Mouse (Mus musculus): ENCODE data around the gene Olfr204.
"Not testable (repeated sequence)": the region's sequence is repeated elsewhere in the genome, so short reads cannot be mapped to it uniquely, and the experiment has no call there.

The Olfr204 gene

DNA sequence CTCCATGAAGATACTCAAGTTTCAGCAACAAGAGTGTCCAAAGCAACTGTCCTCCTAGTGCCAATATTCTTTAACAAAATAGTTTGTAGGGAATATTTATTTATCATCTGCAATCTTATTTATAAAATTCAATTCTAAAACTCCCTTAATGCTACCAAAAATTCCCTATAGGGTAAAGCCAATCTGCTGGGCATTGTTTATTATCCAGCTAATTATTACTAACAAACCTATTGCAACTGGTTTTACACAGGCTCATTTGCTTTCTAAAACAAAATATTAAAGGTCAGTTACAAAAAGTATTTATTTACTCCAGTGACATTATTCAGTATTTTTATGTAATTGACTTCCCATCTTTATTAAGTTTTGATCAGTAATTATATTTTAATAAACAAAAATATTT, at the start of gene Olfr204:
Olfr204 (minus strand) TSS at position 101 of the 400 bp plus-strand sequence.
- no peak for DNase-seq

DNA sequence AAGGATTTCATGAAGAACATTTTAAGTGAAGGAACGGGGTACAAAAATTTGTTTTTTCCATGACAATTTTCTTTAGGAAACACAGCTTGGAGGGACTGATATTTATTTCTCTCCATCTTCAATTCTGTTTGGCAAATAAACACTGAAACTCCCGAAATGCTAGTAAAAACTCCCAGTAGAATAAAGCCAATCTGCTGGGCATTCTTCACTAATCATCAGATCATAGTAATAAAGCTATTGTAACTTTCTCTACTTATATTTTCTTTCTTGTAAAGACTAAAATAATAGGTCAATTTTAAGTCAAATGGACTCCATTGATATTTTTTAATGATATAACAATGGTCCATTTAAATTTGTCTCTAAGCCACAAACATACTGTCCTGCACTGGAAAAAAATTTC, 45.8 kb upstream of the Olfr204 start, which contains the start of gene Olfr209:
Olfr209 (minus strand) TSS at position 101 of the 400 bp plus-strand sequence.
- no peak for DNase-seq

GRCm38 (mm10) chr16:59349146-59349545, 31.1 kb upstream of the Olfr204 start, which contains the start of gene Olfr206:
Gene Olfr206 (minus strand): TSS chr16:59349246.
- no peak for DNase-seq

DNA sequence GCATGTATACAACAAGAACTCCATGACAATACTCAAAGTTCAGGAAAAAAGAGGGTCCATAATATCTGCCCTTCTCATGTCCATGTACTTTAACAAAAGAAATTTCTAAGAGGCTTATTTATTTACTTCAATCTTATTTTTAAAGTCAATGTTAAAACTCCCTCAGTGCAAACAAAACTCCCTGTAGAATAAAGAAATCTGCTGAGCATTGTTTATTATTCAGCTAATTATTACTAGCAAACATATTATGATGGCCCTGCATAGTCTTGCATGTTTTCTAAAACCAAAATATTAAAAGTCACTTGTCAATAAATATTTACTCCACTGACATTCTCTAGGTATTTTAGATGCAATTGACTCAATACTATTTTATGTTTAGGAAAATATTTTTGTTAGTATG, 13.0 kb upstream of the Olfr204 start, which contains the start of gene Olfr205:
Olfr205 (minus strand) TSS at position 101 of the 400 bp plus-strand sequence.
- no peak for DNase-seq

DNA sequence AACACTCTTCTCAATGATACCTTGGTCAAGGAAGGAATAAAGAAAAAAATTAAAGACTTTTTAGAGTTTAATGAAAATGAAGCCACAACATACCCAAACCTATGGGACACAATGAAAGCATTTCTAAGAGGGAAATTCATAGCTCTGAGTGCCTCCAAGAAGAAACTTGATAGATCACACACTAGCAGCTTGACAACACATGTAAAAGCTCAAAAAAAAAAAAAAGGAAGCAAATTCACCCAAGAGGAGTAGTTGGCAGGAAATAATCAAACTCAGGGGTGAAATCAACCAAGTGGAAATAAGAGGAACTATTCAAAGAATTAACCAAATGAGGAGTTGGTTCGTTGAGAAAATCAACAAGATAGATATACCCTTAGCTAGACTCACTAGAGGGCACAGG, 5.2 kb upstream of the Olfr204 start:
- not testable (repeated sequence) for DNase-seq

GRCm38 (mm10) chr16:59298581-59298980, 19.5 kb downstream of the Olfr204 start, which contains the start of gene Olfr203:
Gene Olfr203 (plus strand): TSS chr16:59298881.
- DNase-seq, result no peak

- DNase-seq, result not testable (repeated sequence)
Measured at GRCm38 (mm10) chr16:59287576-59287975, 30.5 kb downstream of the Olfr204 start.

GRCm38 (mm10) chr16:59286693-59287092, 31.4 kb downstream of the Olfr204 start, which contains the start of gene Olfr202:
Gene Olfr202 (minus strand): TSS chr16:59286793.
- no peak for DNase-seq

- DNase-seq, result no peak
Measured at GRCm38 (mm10) chr16:59283476-59283875, 34.6 kb downstream of the Olfr204 start.

- no peak for DNase-seq
Measured at GRCm38 (mm10) chr16:59280542-59280941, 37.5 kb downstream of the Olfr204 start.

DNA sequence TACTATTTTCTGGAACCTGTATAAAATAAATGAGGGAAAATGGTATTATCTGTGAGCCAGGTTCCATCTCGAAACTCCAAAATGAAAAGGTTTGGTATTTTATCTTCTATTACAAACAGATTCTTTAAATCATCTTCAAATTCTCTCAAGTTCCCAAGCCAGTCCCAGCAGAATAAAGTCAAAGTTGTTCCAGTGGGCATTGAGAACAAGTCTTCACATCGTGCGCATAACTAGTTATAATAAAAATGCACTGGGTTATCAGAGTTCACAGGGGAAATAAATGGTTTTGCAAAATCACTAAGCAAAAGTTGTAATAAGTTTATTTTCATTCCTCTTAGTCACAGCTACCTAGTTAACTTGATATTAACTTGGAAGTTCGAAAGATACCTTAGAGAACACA, 45.5 kb downstream of the Olfr204 start, which contains the start of gene Olfr201:
Olfr201 (minus strand) TSS at position 101 of the 400 bp plus-strand sequence.
- DNase-seq, result not testable (repeated sequence)

- not testable (repeated sequence) for DNase-seq
Measured at GRCm38 (mm10) chr16:59269097-59269496, 49.0 kb downstream of the Olfr204 start.
